Mouse (Mus musculus): ENCODE measurements around the gene Cd302. TPM values are rescaled to one million over a fixed set of nuclear protein-coding genes. Genes with fewer than 3 reads are reported as not detected.

The Cd302 gene
- polyA plus RNA-seq, 1 experiment from 2014 or later, result 25.9 TPM

GRCm38 (mm10) chr2:60205795-60206194 is 78.5 kb downstream of the Cd302 start:
- Histone ChIP-seq H3K36me3 (peaks cover 26% of the 10 kb centered on the region), H3K4me3 (no peak overlapping the region), H3K27me3 (ENCODE audit: insufficient read depth, poor library complexity, severe bottlenecking) (no peaks in the 10 kb centered on the region), H3K9me3 (no peaks in the 10 kb centered on the region), H3K4me1 (peaks cover 9% of the 10 kb centered on the region), H3K27ac (no peak overlapping the region)
- 86% methylated on average over 6 of the region's 6 CpGs for WGBS
- DNase-seq (ENCODE audit: low spot score), result no peak

DNA sequence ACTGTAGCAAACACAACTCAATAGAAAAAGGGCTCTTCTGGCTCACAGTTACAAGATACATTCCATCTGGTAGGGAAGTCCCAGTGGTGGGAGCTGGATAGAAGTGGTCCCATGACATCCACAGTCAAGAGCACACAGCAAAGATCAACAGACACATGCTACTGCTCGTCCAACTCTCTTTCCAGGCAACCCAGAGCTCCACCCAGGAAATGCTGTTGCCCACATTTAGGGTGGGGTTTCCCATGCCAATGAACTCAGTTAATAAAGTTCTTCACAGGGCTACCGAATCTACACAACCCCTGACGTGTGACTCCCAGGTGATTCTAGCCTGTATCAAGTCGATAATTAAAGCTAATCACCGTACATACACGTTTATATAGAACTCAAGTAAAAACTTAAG is 80.1 kb downstream of the Cd302 start:
- Histone ChIP-seq H3K9me3 (no peaks in the 10 kb centered on the region), H3K27ac (no peak overlapping the region), H3K4me1 (peaks cover 8% of the 10 kb centered on the region), H3K4me3 (no peak overlapping the region), H3K36me3 (peaks cover 26% of the 10 kb centered on the region), H3K27me3 (ENCODE audit: insufficient read depth, poor library complexity, severe bottlenecking) (no peaks in the 10 kb centered on the region)
- WGBS, result 79% methylated on average over 6 of the region's 6 CpGs
- DNase-seq (ENCODE audit: low spot score), result no peak

DNA sequence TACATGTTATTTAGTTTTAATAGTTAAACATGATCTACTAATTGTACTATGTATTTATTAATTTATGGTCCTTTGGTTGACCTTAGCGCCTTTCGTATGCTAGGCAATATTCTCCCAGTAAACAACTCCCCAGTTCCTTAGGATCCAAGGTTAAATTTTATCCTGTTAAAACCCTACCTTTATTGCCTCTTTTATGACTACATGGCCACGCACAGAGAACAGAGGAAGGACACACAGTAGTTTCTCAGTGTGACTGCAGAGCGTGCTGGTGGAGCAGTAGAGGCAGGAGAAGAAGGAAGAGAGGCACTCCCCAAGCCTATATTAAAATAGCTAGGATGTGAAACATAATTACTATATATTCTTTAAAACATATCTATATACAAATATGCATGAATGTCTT is 80.6 kb downstream of the Cd302 start:
- Histone ChIP-seq H3K27ac (no peak overlapping the region), H3K9me3 (no peaks in the 10 kb centered on the region), H3K27me3 (ENCODE audit: insufficient read depth, poor library complexity, severe bottlenecking) (no peaks in the 10 kb centered on the region), H3K4me3 (no peak overlapping the region), H3K36me3 (peaks cover 26% of the 10 kb centered on the region), H3K4me1 (peaks cover 8% of the 10 kb centered on the region)
- WGBS, result 91% methylated on average over 4 of the region's 4 CpGs
- DNase-seq (ENCODE audit: low spot score), result no peak

DNA sequence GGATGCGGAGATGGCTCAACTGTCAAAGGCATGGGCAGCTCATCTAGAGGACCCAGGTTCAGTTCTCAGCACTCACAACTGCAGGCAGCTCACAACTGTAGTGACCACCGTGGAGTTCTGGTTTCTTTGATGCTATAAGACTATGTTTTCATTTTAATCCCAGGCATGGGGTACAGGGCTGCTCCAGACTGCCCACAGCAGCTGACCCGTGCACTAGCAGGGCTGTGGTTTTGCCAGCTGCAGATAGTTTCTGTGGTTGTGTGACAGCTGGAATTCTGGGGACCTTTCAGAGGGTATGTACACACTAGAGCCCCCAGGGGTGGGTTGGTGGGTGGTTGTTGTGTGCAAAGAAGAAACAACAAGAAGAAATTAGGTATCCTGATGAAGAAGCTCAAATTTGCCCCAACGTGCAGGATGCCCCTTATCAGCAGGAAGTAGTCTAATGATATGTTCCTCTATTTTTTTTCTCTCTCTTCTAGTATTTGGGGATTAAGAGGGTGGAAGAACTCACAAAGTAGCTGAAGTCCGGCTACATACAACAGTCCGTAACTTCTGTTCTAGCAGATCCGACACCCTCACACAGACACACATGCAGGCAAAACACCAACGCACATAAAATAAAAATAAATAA is 81.3 kb downstream of the Cd302 start:
- no peak overlapping the region for H3K27ac ChIP-seq
- 80% methylated on average over 8 of the region's 8 CpGs for WGBS

More for the DNA sequence above, 81.3 kb downstream of the Cd302 start:
- Histone ChIP-seq H3K9me3 (no peaks in the 10 kb centered on the region), H3K4me1 (peaks cover 5% of the 10 kb centered on the region), H3K36me3 (peaks cover 26% of the 10 kb centered on the region), H3K4me3 (no peak overlapping the region), H3K27me3 (ENCODE audit: insufficient read depth, poor library complexity, severe bottlenecking) (no peaks in the 10 kb centered on the region)
- no peak for DNase-seq (ENCODE audit: low spot score)

Other genes starting within 250 kb of the Cd302 start
- gene Baz2b, start 74.6 kb downstream of the Cd302 start, polyA plus RNA-seq (2016; fragmentation: Nextera tagmentation; extraction: Ambion mirVana), result 49.1 and 55.1 TPM in 2 replicates
- gene March7, start 74.6 kb downstream of the Cd302 start, polyA plus RNA-seq (2016; fragmentation: Nextera tagmentation; extraction: Ambion mirVana), result 63.8 and 68.4 TPM in 2 replicates
- 5.3 and 6.6 TPM in 2 replicates for gene Ly75, start 98.8 kb upstream of the Cd302 start, polyA plus RNA-seq (2016; fragmentation: Nextera tagmentation; extraction: Ambion mirVana)